Mouse (Mus musculus) embryonic facial prominence, embryonic 12.5 days (tissue): ENCODE data around the gene Gm2056. TPM values are rescaled to one million over a fixed set of nuclear protein-coding genes. Genes with fewer than 3 reads are reported as not detected.
"Not testable (repeated sequence)": the region's sequence is repeated elsewhere in the genome, so short reads cannot be mapped to it uniquely, and the experiment has no call there.

Source experiments
- ATAC-seq: fragments of 200-750 bp; cut with Nextera tagmentation; 2 replicates; pipeline ENCODE4 v1.8.0; 2017; ENCODE audit not compliant: insufficient number of reproducible peaks, insufficient read depth, low FRiP score, low TSS enrichment
- H3K27ac ChIP-seq: fragments of 300-500 bp; sonication (generic); 2 replicates; pipeline ENCODE4 v1.5.1; 2016; ENCODE audit warnings: mild to moderate bottlenecking
- H3K27me3 ChIP-seq: fragments of 300-500 bp; sonication (generic); 2 replicates; pipeline ENCODE4 v1.6.1; 2016; ENCODE audit warnings: mild to moderate bottlenecking, moderate library complexity
- H3K36me3 ChIP-seq: fragments of 300-500 bp; sonication (generic); 2 replicates; pipeline ENCODE4 v1.6.1; 2016; ENCODE audit warnings: mild to moderate bottlenecking
- H3K4me1 ChIP-seq: fragments of 300-500 bp; sonication (generic); 2 replicates; pipeline ENCODE4 v1.6.1; 2016
- H3K4me2 ChIP-seq: fragments of 300-500 bp; sonication (generic); replicated peaks from 2 replicates; pipeline ENCODE4 v1.6.1; 2016; ENCODE audit warnings: mild to moderate bottlenecking, moderate library complexity
- H3K4me3 ChIP-seq: fragments of 300-500 bp; sonication (generic); 2 replicates; pipeline ENCODE4 v1.5.1; 2016; ENCODE audit warnings: mild to moderate bottlenecking
- H3K9ac ChIP-seq: fragments of 300-500 bp; sonication (generic); 2 replicates; pipeline ENCODE4 v1.6.1; 2016; ENCODE audit warnings: mild to moderate bottlenecking, moderate library complexity
- H3K9me3 ChIP-seq: fragments of 300-500 bp; sonication (generic); 2 replicates; pipeline ENCODE4 v1.6.1; 2016; ENCODE audit warnings: mild to moderate bottlenecking, moderate library complexity
- WGBS: fragments of 180-500 bp; shearing (Covaris S2); methylation state at CpG from one replicate; pipeline ENCODE4 v1.1.7; 2016; 5-methylcytosine and 5-hydroxymethylcytosine counted together
- polyA plus RNA-seq: library from polyadenylated mRNA; unstranded; fragments of >200 nt; fragmentation: Nextera tagmentation; extraction: Ambion mirVana; gene quantifications from 2 replicates; pipeline ENCODE4 v1.2.1, GENCODE M21; 2016

The Gm2056 gene
- not detected in 2 replicates for polyA plus RNA-seq

DNA sequence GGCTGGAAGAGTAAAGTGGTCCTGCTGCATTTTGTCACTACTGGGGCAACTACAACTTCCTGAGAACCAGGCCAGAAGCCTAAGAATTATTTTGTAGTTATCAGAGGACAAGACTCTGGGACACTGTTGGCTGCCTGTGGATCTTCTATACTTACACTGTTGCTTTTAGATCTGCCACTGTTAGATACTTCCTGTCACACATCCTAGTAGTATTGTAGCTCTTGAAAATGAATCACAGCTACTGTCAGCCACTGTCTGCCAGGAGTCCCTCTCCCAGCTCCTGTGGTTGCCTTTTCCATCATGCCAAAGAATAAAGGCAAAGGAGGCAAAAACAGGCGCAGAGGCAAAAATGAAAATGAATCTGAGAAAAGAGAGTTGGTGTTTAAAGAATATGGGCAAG is at the start of gene Gm2056:
TSS of gene Gm2056 (plus strand) at position 301 of the 400 bp plus-strand sequence.
- H3K27ac ChIP-seq, H3K36me3 ChIP-seq, H3K4me1 ChIP-seq, H3K27me3 ChIP-seq, H3K4me3 ChIP-seq, H3K9me3 ChIP-seq, ATAC-seq, H3K4me2 ChIP-seq, H3K9ac ChIP-seq: not testable (repeated sequence)
- 72% methylated on average over 1 of the region's 1 CpGs for WGBS

DNA sequence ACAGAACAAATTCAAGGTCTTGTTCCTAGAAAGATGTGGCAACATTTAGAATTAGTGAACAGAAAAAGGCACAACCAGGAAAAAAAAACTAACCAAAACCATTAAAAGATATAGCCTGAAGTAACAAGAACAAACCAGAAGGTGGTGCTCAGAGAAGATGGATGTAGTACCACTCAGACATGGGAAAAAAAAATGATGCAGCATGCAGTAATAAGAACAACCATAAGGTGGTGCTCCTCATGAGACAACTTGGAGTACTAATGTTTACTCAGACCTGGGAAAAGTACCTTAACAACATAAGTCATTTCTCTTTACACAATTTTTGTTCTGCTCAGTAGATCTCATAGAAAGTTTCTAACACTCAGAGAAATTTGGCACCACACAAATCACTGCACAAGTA is 42.8 kb upstream of the Gm2056 start:
- ATAC-seq, H3K9me3 ChIP-seq, H3K9ac ChIP-seq, H3K27me3 ChIP-seq, H3K27ac ChIP-seq, H3K4me1 ChIP-seq, H3K36me3 ChIP-seq, H3K4me2 ChIP-seq, H3K4me3 ChIP-seq: not testable (repeated sequence)

DNA sequence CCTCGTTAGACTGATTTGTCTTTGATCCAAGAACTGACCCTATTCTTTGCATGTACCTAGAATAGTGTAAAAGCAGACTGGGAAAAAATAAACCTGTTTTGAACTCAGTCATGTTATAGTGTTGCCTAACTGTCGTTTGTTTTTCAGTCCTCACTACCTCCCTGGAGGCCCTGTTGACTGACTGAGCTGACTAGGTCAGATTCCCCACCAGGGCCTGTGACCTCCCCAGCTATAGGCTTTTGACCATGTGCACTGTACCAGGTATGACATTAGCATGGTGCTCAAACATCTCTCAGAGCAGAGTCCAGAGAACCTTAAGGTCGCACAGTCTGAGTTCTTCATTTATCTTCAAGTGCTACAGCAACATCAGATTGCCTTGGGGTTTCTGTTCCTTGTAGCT is 22.7 kb upstream of the Gm2056 start:
- ATAC-seq, H3K36me3 ChIP-seq, H3K4me2 ChIP-seq, H3K4me1 ChIP-seq, H3K4me3 ChIP-seq, H3K27me3 ChIP-seq, H3K9ac ChIP-seq, H3K9me3 ChIP-seq, H3K27ac ChIP-seq: not testable (repeated sequence)
- WGBS: 75% methylated on average over 3 of the region's 3 CpGs

DNA sequence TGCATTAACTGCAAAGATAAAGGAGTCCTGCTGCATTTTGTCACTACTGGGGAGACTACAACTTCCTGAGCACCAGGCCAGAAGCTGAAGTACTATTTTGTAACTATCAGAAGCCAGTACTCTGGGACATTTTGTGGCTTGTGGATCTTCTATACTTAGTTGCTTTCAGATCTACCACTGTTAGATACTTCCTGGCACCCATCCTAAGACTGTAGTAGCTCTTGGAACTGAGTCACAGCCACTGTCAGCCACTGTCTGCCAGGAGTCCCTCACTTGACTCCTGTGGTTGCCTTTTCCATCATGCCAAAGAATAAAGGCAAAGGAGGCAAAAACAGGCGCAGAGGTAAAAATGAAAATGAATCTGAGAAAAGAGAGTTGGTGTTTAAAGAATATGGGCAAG is 15.3 kb upstream of the Gm2056 start, which contains the start of gene Gm2075:
TSS of gene Gm2075 (plus strand) at position 301 of the 400 bp plus-strand sequence.
- H3K9me3 ChIP-seq, H3K9ac ChIP-seq, H3K4me3 ChIP-seq, ATAC-seq, H3K27me3 ChIP-seq, H3K4me1 ChIP-seq, H3K4me2 ChIP-seq, H3K36me3 ChIP-seq, H3K27ac ChIP-seq: not testable (repeated sequence)
- 86% methylated on average over 1 of the region's 1 CpGs for WGBS

DNA sequence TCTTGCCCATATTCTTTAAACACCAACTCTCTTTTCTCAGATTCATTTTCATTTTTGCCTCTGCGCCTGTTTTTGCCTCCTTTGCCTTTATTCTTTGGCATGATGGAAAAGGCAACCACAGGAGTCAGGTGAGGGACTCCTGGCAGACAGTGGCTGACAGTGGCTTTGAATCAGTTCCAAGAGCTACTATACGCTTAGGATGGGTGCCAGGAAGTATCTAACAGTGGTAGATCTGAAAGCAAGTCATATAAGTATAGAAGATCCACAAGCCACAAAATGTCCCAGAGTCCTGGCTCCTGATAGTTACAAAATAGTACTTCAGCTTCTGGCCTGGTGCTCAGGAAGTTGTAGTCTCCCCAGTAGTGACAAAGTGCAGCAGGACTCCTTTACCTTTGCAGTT is 8.1 kb upstream of the Gm2056 start, which contains the start of gene Gm6803:
TSS of gene Gm6803 (minus strand) at position 101 of the 400 bp plus-strand sequence.
- H3K4me1 ChIP-seq, H3K4me3 ChIP-seq, H3K36me3 ChIP-seq, H3K4me2 ChIP-seq, H3K27me3 ChIP-seq, H3K9me3 ChIP-seq, ATAC-seq, H3K9ac ChIP-seq, H3K27ac ChIP-seq: not testable (repeated sequence)
- 81% methylated on average over 2 of the region's 2 CpGs for WGBS

DNA sequence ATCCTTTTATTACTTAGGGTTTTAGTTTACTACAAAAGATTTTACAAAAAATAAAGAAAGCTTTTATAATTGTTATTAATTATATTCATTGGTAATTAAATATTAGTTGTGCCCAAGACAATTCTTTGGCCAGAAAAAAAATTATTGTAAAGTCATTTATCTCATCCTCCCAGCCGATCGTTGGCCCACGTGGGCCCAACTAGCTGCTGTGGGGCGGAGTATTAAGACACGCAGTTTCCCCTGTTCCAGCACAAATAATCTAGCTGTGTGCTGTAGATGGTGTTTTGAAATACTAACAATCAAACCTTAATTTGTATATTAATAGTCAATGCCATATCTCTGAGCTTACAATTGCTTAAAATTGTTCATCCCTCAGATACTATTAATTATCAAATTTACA is 5.4 kb downstream of the Gm2056 start:
- not testable (repeated sequence) for H3K27ac ChIP-seq, H3K4me3 ChIP-seq
- 92% methylated on average over 5 of the region's 5 CpGs for WGBS

DNA sequence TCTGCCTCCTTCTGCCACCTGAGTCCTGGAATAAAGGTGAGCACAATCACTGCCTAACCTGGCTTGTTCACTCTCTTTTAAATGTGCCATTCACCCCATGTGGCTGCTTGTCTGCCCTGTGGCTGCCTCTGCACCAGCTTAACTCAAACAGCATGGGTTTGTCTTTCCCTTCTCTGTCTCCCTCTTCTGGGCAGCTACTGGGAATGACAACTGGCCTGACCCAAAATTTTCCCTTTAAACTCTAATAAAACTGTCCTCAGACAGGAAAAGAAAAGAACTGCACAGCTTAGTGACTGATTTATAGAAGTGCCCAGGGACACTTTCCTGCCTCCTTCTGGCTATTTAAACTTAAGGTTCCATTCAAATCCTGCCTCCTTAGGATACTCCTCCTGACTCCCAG is 12.3 kb downstream of the Gm2056 start:
- H3K27me3 ChIP-seq, H3K4me3 ChIP-seq, ATAC-seq: not testable (repeated sequence)

More for the DNA sequence above, 5.4 kb downstream of the Gm2056 start:
- not testable (repeated sequence) for H3K36me3 ChIP-seq, H3K4me2 ChIP-seq, ATAC-seq, H3K4me1 ChIP-seq, H3K27me3 ChIP-seq, H3K9me3 ChIP-seq, H3K9ac ChIP-seq

DNA sequence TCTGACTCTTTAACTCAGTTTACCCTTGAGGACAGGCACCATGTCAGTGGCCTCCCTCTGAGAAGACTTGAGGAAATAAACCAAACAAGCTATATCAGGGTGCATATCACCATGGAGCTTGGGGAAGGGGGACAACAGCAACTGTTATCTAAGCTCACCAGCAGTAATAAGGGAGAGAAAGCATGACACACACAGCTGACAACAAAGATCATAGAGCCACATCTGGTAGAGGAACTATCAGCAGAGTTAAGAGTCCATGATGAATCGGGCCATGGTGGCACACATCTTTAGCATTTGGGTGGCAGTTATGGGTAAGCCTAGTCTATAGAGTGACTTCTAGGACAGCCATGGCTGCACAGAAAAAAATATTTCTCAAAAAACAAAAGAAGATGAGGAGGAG is 12.9 kb downstream of the Gm2056 start:
- H3K27ac ChIP-seq, H3K4me1 ChIP-seq, H3K27me3 ChIP-seq, ATAC-seq, H3K4me3 ChIP-seq, H3K9ac ChIP-seq, H3K36me3 ChIP-seq, H3K9me3 ChIP-seq, H3K4me2 ChIP-seq: not testable (repeated sequence)
- WGBS: 85% methylated on average over 1 of the region's 1 CpGs

More for the DNA sequence above, 12.3 kb downstream of the Gm2056 start:
- not testable (repeated sequence) for H3K9ac ChIP-seq, H3K4me1 ChIP-seq, H3K4me2 ChIP-seq, H3K27ac ChIP-seq, H3K9me3 ChIP-seq, H3K36me3 ChIP-seq

DNA sequence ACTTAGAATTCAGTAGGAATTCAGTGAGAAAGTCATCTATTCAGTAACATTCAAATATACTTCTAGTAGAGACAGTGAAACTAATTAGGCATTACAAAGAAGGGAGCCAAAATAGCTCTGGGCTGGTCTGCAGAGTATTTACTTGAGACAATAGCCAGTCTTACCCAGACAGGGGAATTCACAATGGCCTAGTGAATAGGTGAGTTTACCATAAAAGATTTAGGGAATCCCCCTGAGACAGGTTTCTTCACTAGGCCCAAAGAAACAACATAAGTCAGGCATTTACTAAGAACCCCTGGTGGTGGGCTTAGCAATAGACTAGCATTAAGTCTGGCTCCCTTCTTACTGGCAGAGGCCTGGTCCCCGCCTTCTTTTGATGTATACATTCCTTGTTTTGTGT is 18.4 kb downstream of the Gm2056 start:
- 58% methylated on average over 1 of the region's 1 CpGs for WGBS
- H3K9me3 ChIP-seq, H3K9ac ChIP-seq, H3K27ac ChIP-seq, H3K4me2 ChIP-seq, H3K27me3 ChIP-seq, H3K4me1 ChIP-seq, H3K36me3 ChIP-seq, H3K4me3 ChIP-seq, ATAC-seq: not testable (repeated sequence)

Other genes starting within 250 kb of the Gm2056 start
- not detected in 2 replicates for gene Gm21936, start 231.5 kb upstream of the Gm2056 start, polyA plus RNA-seq
- gene BB287469, start 210.4 kb upstream of the Gm2056 start, polyA plus RNA-seq: not detected in 2 replicates
- gene Gm2001, start 184.7 kb upstream of the Gm2056 start, polyA plus RNA-seq: not detected in 2 replicates
- gene Gm2016, start 152.9 kb upstream of the Gm2056 start, polyA plus RNA-seq: not detected in 2 replicates
- not detected in 2 replicates for gene Gm2022, start 131.6 kb upstream of the Gm2056 start, polyA plus RNA-seq
- not detected in 2 replicates for gene Gm2035, start 107.1 kb upstream of the Gm2056 start, polyA plus RNA-seq
- not detected in 2 replicates for gene Gm2042, start 72.9 kb upstream of the Gm2056 start, polyA plus RNA-seq
- gene Gm2075, start 15.2 kb upstream of the Gm2056 start, polyA plus RNA-seq: not detected in 2 replicates
- gene Gm6803, start 8.2 kb upstream of the Gm2056 start, polyA plus RNA-seq: not detected in 2 replicates
- not detected in 2 replicates for gene Gm16368, start 56.7 kb downstream of the Gm2056 start, polyA plus RNA-seq
- not detected in 2 replicates for gene Gm10436, start 155.1 kb downstream of the Gm2056 start, polyA plus RNA-seq
- gene Gm8332, start 223.1 kb downstream of the Gm2056 start, polyA plus RNA-seq: not detected in 2 replicates
- gene Gm5662, start 247.5 kb downstream of the Gm2056 start, polyA plus RNA-seq: not detected in 2 replicates